Mouse (Mus musculus): ENCODE results near the gene Psd4. TPM values are rescaled to one million over a fixed set of nuclear protein-coding genes. Genes with fewer than 3 reads are reported as not detected.

Gene Psd4
- polyA plus RNA-seq, 1 experiment from 2014 or later = 0.52 TPM

Other genes starting within 250 kb of the Psd4 start
- not detected in 2 replicates for gene Il1f8, start 214.4 kb upstream of the Psd4 start, polyA plus RNA-seq (2015; fragmentation: Nextera tagmentation; extraction: Ambion mirVana)
- not detected in 2 replicates for gene Il1f9, start 181.1 kb upstream of the Psd4 start, polyA plus RNA-seq (2015; fragmentation: Nextera tagmentation; extraction: Ambion mirVana)
- not detected in 2 replicates for gene Il1f6, start 152.2 kb upstream of the Psd4 start, polyA plus RNA-seq (2015; fragmentation: Nextera tagmentation; extraction: Ambion mirVana)
- not detected in 2 replicates for gene Il1f5, start 90.6 kb upstream of the Psd4 start, polyA plus RNA-seq (2015; fragmentation: Nextera tagmentation; extraction: Ambion mirVana)
- gene Il1f10, start 76.4 kb upstream of the Psd4 start, polyA plus RNA-seq (2015; fragmentation: Nextera tagmentation; extraction: Ambion mirVana) = not detected in 2 replicates
- gene Il1rn, start 30.7 kb upstream of the Psd4 start, polyA plus RNA-seq (2015; fragmentation: Nextera tagmentation; extraction: Ambion mirVana) = 0.10 TPM in 1 of 2 replicates, not detected in the other
- gene Pax8, start 108.0 kb downstream of the Psd4 start, polyA plus RNA-seq (2015; fragmentation: Nextera tagmentation; extraction: Ambion mirVana) = 0.57 and 0.82 TPM in 2 replicates